Mouse (Mus musculus): Measurements from ENCODE around the gene Mst1r.

- TF ChIP-seq CTCF (IDR thresholded peaks at IDR 0.05; ENCODE audit: low read depth) = no peak
- no peak for TF ChIP-seq EP300 (IDR thresholded peaks at IDR 0.05; ENCODE audit: low read depth)
Observed at GRCm38 (mm10) chr9:107955613-107956289, 49.1 kb downstream of the Mst1r start.
